Mouse (Mus musculus) CH12.LX (cell line): ENCODE measurements around the gene Gstt4. TPM values are rescaled to one million over a fixed set of nuclear protein-coding genes. Genes with fewer than 3 reads are reported as not detected.

Experiments
- DNase-seq: peaks from one replicate; pipeline ENCODE4 v3.0.0-alpha.2; 2013; ENCODE audit errors: extremely low read depth
- H3K27ac ChIP-seq: 2 replicates; pipeline ENCODE4 v1.5.1; 2012; ENCODE audit warnings: low read depth, mild to moderate bottlenecking, control low read depth, moderate library complexity; ENCODE audit not compliant: insufficient read depth
- H3K27me3 ChIP-seq: replicated peaks from 2 replicates; pipeline ENCODE3; 2012; ENCODE audit warnings: inconsistent platforms
- H3K36me3 ChIP-seq, 2 experiments: replicated peaks in 1 of 2; 2 replicates each; pipeline versions ENCODE3 to v1.6.1; 2012; ENCODE audit warnings: inconsistent platforms in 1 of 2, low read length in 1 of 2, mild to moderate bottlenecking in 1 of 2, mixed read lengths in 1 of 2, moderate library complexity in 1 of 2; ENCODE audit not compliant: control insufficient read depth in 1 of 2, insufficient read depth in 1 of 2
- H3K4me1 ChIP-seq, 2 experiments: 2 replicates each; pipeline ENCODE4 v1.6.1; 2012; ENCODE audit warnings: inconsistent platforms in 1 of 2, moderate library complexity in 1 of 2; ENCODE audit not compliant: insufficient read depth in 2 of 2, control insufficient read depth in 1 of 2
- H3K4me2 ChIP-seq: 2 replicates; pipeline ENCODE4 v1.6.1; 2012; ENCODE audit warnings: low read depth, mild to moderate bottlenecking, control low read depth; ENCODE audit not compliant: poor library complexity, insufficient read depth, severe bottlenecking
- H3K4me3 ChIP-seq, 3 experiments: fragments of 150-350 bp in 1 of 3; sonication (generic) in 1 of 3; replicated peaks in 1 of 3; 2 replicates each; pipeline versions ENCODE3 to v1.5.1; 2011 to 2012; ENCODE audit warnings: low read depth in 2 of 3, low read length in 2 of 3, mild to moderate bottlenecking in 2 of 3, moderate library complexity in 2 of 3, control low read depth in 1 of 3, improper control_type of control experiment in 1 of 3, inconsistent platforms in 1 of 3, mixed read lengths in 1 of 3; ENCODE audit not compliant: poor library complexity in 1 of 3
- H3K79me2 ChIP-seq: replicated peaks from 2 replicates; pipeline ENCODE4 v1.6.1; 2012; ENCODE audit warnings: mild to moderate bottlenecking, moderate library complexity; ENCODE audit not compliant: control insufficient read depth, poor library complexity, insufficient read depth, severe bottlenecking; ENCODE audit errors: extremely low read depth
- H3K9ac ChIP-seq: 2 replicates; pipeline ENCODE4 v1.6.1; 2012; ENCODE audit warnings: low read depth, mild to moderate bottlenecking, control low read depth, moderate library complexity; ENCODE audit not compliant: insufficient read depth
- H3K9me3 ChIP-seq: replicated peaks from 2 replicates; pipeline ENCODE3; 2012; ENCODE audit warnings: low read length, inconsistent platforms, mixed read lengths
- BHLHE40 ChIP-seq: IDR thresholded peaks from 2 replicates; pipeline ENCODE4 v1.6.1; 2011; ENCODE audit warnings: mild to moderate bottlenecking, low read depth, low read length, improper control_type of control experiment
- CHD1 ChIP-seq: IDR thresholded peaks from 2 replicates; pipeline ENCODE4 v1.6.1; 2012; ENCODE audit warnings: low read depth, low read length, improper control_type of control experiment, inconsistent platforms
- CHD2 ChIP-seq: IDR thresholded peaks from 2 replicates; pipeline ENCODE4 v1.6.1; 2011; ENCODE audit warnings: low read length, improper control_type of control experiment
- CTCF ChIP-seq, 2 experiments: IDR thresholded peaks in 1 of 2; conservative IDR thresholded peaks in 1 of 2; 2 replicates each; pipeline ENCODE4 v1.5.1; 2011 to 2012; ENCODE audit warnings: low read depth in 2 of 2, low read length in 2 of 2, improper control_type of control experiment in 1 of 2, inconsistent platforms in 1 of 2, mild to moderate bottlenecking in 1 of 2, moderate library complexity in 1 of 2
- E2F4 ChIP-seq: IDR thresholded peaks from 2 replicates; pipeline ENCODE4 v1.6.1; 2011; ENCODE audit warnings: low read depth, low read length, improper control_type of control experiment; ENCODE audit not compliant: insufficient replicate concordance
- ELF1 ChIP-seq: IDR thresholded peaks from 2 replicates; pipeline ENCODE4 v1.6.1; 2014; ENCODE audit warnings: low read depth, mild to moderate bottlenecking, inconsistent platforms, low read length, improper control_type of control experiment
- EP300 ChIP-seq: IDR thresholded peaks from 2 replicates; pipeline ENCODE4 v1.6.1; 2011; ENCODE audit warnings: low read length, improper control_type of control experiment
- ETS1 ChIP-seq: conservative IDR thresholded peaks from 2 replicates; pipeline ENCODE4 v1.6.1; 2012; ENCODE audit warnings: low read depth, mild to moderate bottlenecking, inconsistent platforms, low read length, improper control_type of control experiment, moderate library complexity
- GABPA ChIP-seq: IDR thresholded peaks from 2 replicates; pipeline ENCODE4 v1.6.1; 2012; ENCODE audit warnings: low read depth, low read length, improper control_type of control experiment, inconsistent platforms; ENCODE audit not compliant: insufficient replicate concordance
- HCFC1 ChIP-seq: IDR thresholded peaks from 2 replicates; pipeline ENCODE4 v1.6.1; 2012; ENCODE audit warnings: low read depth, mild to moderate bottlenecking, inconsistent platforms, low read length, improper control_type of control experiment
- IRF4 ChIP-seq: IDR thresholded peaks from 2 replicates; pipeline ENCODE4 v1.6.1; 2014; ENCODE audit warnings: low read depth, mild to moderate bottlenecking, inconsistent platforms, low read length, improper control_type of control experiment
- JUN ChIP-seq: IDR thresholded peaks from 2 replicates; pipeline ENCODE4 v1.6.1; 2011; ENCODE audit warnings: low read depth, mild to moderate bottlenecking, low read length, improper control_type of control experiment, moderate library complexity; ENCODE audit not compliant: insufficient read depth
- JUND ChIP-seq: conservative IDR thresholded peaks from 2 replicates; pipeline ENCODE4 v1.6.1; 2011; ENCODE audit warnings: low read depth, low read length, improper control_type of control experiment
- KAT2A ChIP-seq: IDR thresholded peaks from 2 replicates; pipeline ENCODE4 v1.6.1; 2012; ENCODE audit warnings: low read length, improper control_type of control experiment, inconsistent platforms; ENCODE audit not compliant: insufficient replicate concordance
- MAFK ChIP-seq: IDR thresholded peaks from 2 replicates; pipeline ENCODE4 v1.6.1; 2011; ENCODE audit warnings: low read length, improper control_type of control experiment; ENCODE audit not compliant: insufficient replicate concordance
- MAX ChIP-seq: IDR thresholded peaks from 2 replicates; pipeline ENCODE4 v1.6.1; 2011; ENCODE audit warnings: low read length, improper control_type of control experiment
- MAZ ChIP-seq: IDR thresholded peaks from 2 replicates; pipeline ENCODE4 v1.6.1; 2012; ENCODE audit warnings: low read depth, mild to moderate bottlenecking, inconsistent platforms, low read length, improper control_type of control experiment, moderate library complexity
- MEF2A ChIP-seq: IDR thresholded peaks from 2 replicates; pipeline ENCODE4 v1.6.1; 2014; ENCODE audit warnings: low read depth, mild to moderate bottlenecking, inconsistent platforms, low read length, improper control_type of control experiment, borderline replicate concordance
- MXI1 ChIP-seq: IDR thresholded peaks from 2 replicates; pipeline ENCODE4 v1.6.1; 2011; ENCODE audit warnings: mild to moderate bottlenecking, low read depth, low read length, improper control_type of control experiment
- MYC ChIP-seq: IDR thresholded peaks from 2 replicates; pipeline ENCODE4 v1.6.1; 2011; ENCODE audit warnings: low read depth, mild to moderate bottlenecking, improper control_type of control experiment, low read length
- NELFE ChIP-seq: IDR thresholded peaks from 2 replicates; pipeline ENCODE4 v1.6.1; 2011; ENCODE audit warnings: low read depth, low read length, improper control_type of control experiment
- NRF1 ChIP-seq: IDR thresholded peaks from 2 replicates; pipeline ENCODE4 v1.6.1; 2014; ENCODE audit warnings: low read depth, mild to moderate bottlenecking, inconsistent platforms, low read length, improper control_type of control experiment, moderate library complexity
- PAX5 ChIP-seq: IDR thresholded peaks from 2 replicates; pipeline ENCODE4 v1.6.1; 2012; ENCODE audit warnings: low read length, inconsistent platforms, mixed read lengths
- POLR2A ChIP-seq: IDR thresholded peaks from 2 replicates; pipeline ENCODE4 v1.6.1; 2011; ENCODE audit warnings: low read depth, mild to moderate bottlenecking, improper control_type of control experiment, low read length
- POLR2AphosphoS2 ChIP-seq: IDR thresholded peaks from 2 replicates; pipeline ENCODE4 v1.6.1; 2011; ENCODE audit warnings: low read depth, low read length, improper control_type of control experiment
- RAD21 ChIP-seq: IDR thresholded peaks from 2 replicates; pipeline ENCODE4 v1.6.1; 2011; ENCODE audit warnings: low read depth, mild to moderate bottlenecking, low read length, improper control_type of control experiment, moderate library complexity
- RCOR1 ChIP-seq: conservative IDR thresholded peaks from 2 replicates; pipeline ENCODE4 v1.6.1; 2012; ENCODE audit warnings: low read depth, mild to moderate bottlenecking, inconsistent platforms, low read length, improper control_type of control experiment
- SIN3A ChIP-seq: IDR thresholded peaks from 2 replicates; pipeline ENCODE4 v1.6.1; 2012; ENCODE audit warnings: low read length, improper control_type of control experiment, inconsistent platforms
- SMC3 ChIP-seq: IDR thresholded peaks from 2 replicates; pipeline ENCODE4 v1.6.1; 2011; ENCODE audit warnings: low read depth, low read length, improper control_type of control experiment
- TBP ChIP-seq: conservative IDR thresholded peaks from 2 replicates; pipeline ENCODE4 v1.6.1; 2011; ENCODE audit warnings: low read depth, low read length, improper control_type of control experiment
- TCF12 ChIP-seq: IDR thresholded peaks from 2 replicates; pipeline ENCODE4 v1.6.1; 2014; ENCODE audit warnings: low read depth, mild to moderate bottlenecking, inconsistent platforms, low read length, improper control_type of control experiment
- UBTF ChIP-seq: IDR thresholded peaks from 2 replicates; pipeline ENCODE4 v1.6.1; 2012; ENCODE audit warnings: low read depth, mild to moderate bottlenecking, inconsistent platforms, low read length, improper control_type of control experiment, moderate library complexity
- USF1 ChIP-seq: IDR thresholded peaks from 2 replicates; pipeline ENCODE4 v1.6.1; 2014; ENCODE audit warnings: low read depth, mild to moderate bottlenecking, inconsistent platforms, low read length, improper control_type of control experiment
- USF2 ChIP-seq: conservative IDR thresholded peaks from 2 replicates; pipeline ENCODE4 v1.6.1; 2011; ENCODE audit warnings: low read depth, low read length, improper control_type of control experiment
- ZC3H11A ChIP-seq: IDR thresholded peaks from 2 replicates; pipeline ENCODE4 v1.6.1; 2012; ENCODE audit warnings: low read depth, mild to moderate bottlenecking, inconsistent platforms, low read length, improper control_type of control experiment
- ZKSCAN1 ChIP-seq: IDR thresholded peaks from 2 replicates; pipeline ENCODE4 v1.6.1; 2012; ENCODE audit warnings: low read depth, inconsistent platforms, low read length, improper control_type of control experiment, borderline replicate concordance
- ZMIZ1 ChIP-seq: IDR thresholded peaks from 2 replicates; pipeline ENCODE4 v1.6.1; 2012; ENCODE audit warnings: low read depth, mild to moderate bottlenecking, inconsistent platforms, low read length, improper control_type of control experiment
- ZNF384 ChIP-seq: IDR thresholded peaks from 2 replicates; pipeline ENCODE4 v1.6.1; 2012; ENCODE audit warnings: low read depth, low read length, improper control_type of control experiment, inconsistent platforms
- dilution Hi-C: fragments of 300-500 bp; cut with MboI; formaldehyde crosslinking; loops from 2 replicates; pipeline ENCODE4 v1.14.3; 2020; ENCODE audit warnings: low sequenced_read_pairs; ENCODE audit not compliant: extremely low pct_unique_long_range_greater_than_20kb, extremely low pct_ligation_motif_present
- in situ Hi-C: fragments of 300-500 bp; cut with MboI; formaldehyde crosslinking; loops from 3 replicates; pipeline ENCODE4 v1.14.3; 2019; ENCODE audit warnings: low sequenced_read_pairs, low pct_ligation_motif_present, low pct_unique_long_range_greater_than_20kb, mixed read lengths
- polyA plus RNA-seq: library from polyadenylated mRNA; unstranded; fragments of >175 nt; gene quantifications from 2 replicates; pipeline ENCODE4 v1.2.1, GENCODE M21; 2012; ENCODE audit warnings: low read depth; ENCODE audit not compliant: insufficient read length
- total RNA-seq, 2 experiments: library from RNA; depleted of rRNA; stranded (reverse); fragments of 300-350 nt in 1 of 2; fragments of >200 nt in 1 of 2; gene quantifications; 2 replicates each; pipeline ENCODE4 v1.2.3; 2012 to 2014

Gstt4 gene
- total and polyA plus RNA-seq, 3 experiments: 0.21 to 0.80 (median 0.42) TPM

- TF ChIP-seq MAX (peak; percentile 86), CHD2 (peak; percentile 28; the same call in 1 of the 2 replicates), PAX5 (no peak), TCF12 (peak; percentile 82; the same call in 1 of the 2 replicates), POLR2A (peak; percentile 93), IRF4 (peak; percentile 54; the same call in 1 of the 2 replicates), ETS1 (peak; percentile 62), UBTF (no peak), NELFE (peak; percentile 89), MAZ (peak; percentile 83), GABPA (no peak), E2F4 (peak; percentile 97; the same call in 1 of the 2 replicates), CTCF (conservative IDR thresholded peaks at IDR 0.05 in 1 of 2, IDR thresholded peaks at IDR 0.05 in 1 of 2; ENCODE audit: low read depth in 2 of 2, low read length in 2 of 2) (peak in 1 of 2 experiments; percentile 29; a peak in 1 of 4 replicates), RAD21 (no peak), KAT2A (peak; percentile 73; the same call in 1 of the 2 replicates), ELF1 (peak; percentile 72), SIN3A (peak; percentile 94), MXI1 (peak; percentile 98), ZC3H11A (no peak), ZNF384 (no peak), RCOR1 (no peak), POLR2AphosphoS2 (peak; percentile 93), TBP (peak; percentile 70; the same call in 1 of the 2 replicates), BHLHE40 (peak; percentile 100), ZKSCAN1 (no peak), USF2 (no peak), JUND (no peak), SMC3 (no peak), MYC (peak; percentile 71; the same call in 1 of the 2 replicates), NRF1 (peak; percentile 35; the same call in 1 of the 2 replicates), EP300 (no peak), ZMIZ1 (peak; percentile 93), USF1 (no peak), CHD1 (peak; percentile 76; the same call in 1 of the 2 replicates), JUN (no peak), HCFC1 (peak; percentile 77), MAFK (no peak), MEF2A (peak; percentile 50; the same call in 1 of the 2 replicates)
- Histone ChIP-seq H3K4me2 (peak within 1 kb of the TSS; percentile 95), H3K9me3 (no peaks in the 10 kb centered on the region), H3K27ac (peak within 1 kb of the TSS; percentile 90), H3K79me2 (no peaks in the 10 kb centered on the region), H3K4me3 (peak within 1 kb of the TSS; percentile 64 to 79 (median 73)), H3K9ac (peak within 1 kb of the TSS; percentile 83), H3K36me3 (no peaks in the 10 kb centered on the region), H3K4me1 (peaks cover 0 to 23% of the 10 kb centered on the region in 2 experiments; a peak in 2 of 4 replicates), H3K27me3 (no peaks in the 10 kb centered on the region)
- peak; percentile 94 for DNase-seq
- dilution Hi-C loops (no loop called here), in situ Hi-C loops (loop anchor here (10.0 kb wide), 1 partner anchor 253 kb away; the partner anchor contains the start of gene Ggt5)
These were observed 15.0 kb upstream of the Gstt4 start, which contains the start of gene Gstt2 for GRCm38 (mm10) chr10:75837248-75837759. Gstt2 (minus strand) TSS chr10:75837424.
